Mouse (Mus musculus) erythroblast, embryonic 14.5 days (primary cell): ENCODE results near the gene Akr1c6.

Experiments used
- GATA1 ChIP-seq: IDR thresholded peaks from 2 replicates; pipeline ENCODE4 v1.6.1; 2012; ENCODE audit warnings: low read length, inconsistent platforms, mixed read lengths
- TAL1 ChIP-seq: IDR thresholded peaks from 3 replicates; pipeline ENCODE4 v1.6.1; 2012; ENCODE audit warnings: low read length, inconsistent platforms, mixed read lengths

DNA sequence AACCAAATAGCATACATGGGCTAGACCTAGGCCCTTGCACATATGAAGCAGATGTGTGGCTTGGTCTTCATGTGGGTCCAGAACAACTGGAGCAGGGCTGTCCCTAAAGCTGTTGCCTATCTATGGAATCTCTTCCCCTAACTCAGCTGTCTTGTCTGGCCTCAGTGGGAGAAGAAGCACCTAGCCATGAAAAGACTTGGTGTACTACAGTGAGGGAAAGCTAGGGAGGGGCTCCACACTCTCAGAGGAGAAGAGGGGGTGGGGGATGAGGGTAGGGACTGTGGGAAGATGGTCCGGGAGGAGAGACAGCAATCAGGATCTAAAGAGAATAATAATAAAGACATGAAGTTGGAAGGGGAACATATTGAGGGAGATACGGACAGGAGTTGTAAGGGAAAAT is 5.5 kb upstream of the Akr1c6 start:
- TF ChIP-seq GATA1 (no peak), TAL1 (no peak)
